Mouse (Mus musculus): ENCODE data around the gene Wfikkn1.
A peak's percentile ranks its signal among the peaks of the same experiment; 100 is the strongest.
"Not testable (repeated sequence)": the region's sequence is repeated elsewhere in the genome, so short reads cannot be mapped to it uniquely, and the experiment has no call there.

The Wfikkn1 gene

DNA sequence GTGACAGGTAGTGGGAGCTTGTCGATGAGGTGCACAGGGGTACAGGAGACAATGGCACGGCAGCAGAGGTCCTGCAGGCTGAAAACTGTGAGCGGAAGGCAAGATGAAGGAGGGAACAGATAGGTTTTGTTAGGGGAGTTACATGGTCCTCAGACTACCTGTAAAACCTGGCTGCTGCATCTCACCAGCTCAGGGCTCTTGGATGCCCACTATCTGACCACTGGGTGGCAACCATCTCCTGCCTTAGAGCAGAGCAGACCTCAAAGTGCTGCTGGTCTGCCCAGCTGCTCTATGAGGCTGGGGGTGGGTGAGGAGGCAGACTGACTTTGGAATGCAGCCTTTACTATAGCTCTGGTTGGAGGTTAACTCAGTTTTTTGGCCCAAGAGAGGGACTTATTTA, 3.2 kb upstream of the Wfikkn1 start:
- DNase-seq: no peak

DNA sequence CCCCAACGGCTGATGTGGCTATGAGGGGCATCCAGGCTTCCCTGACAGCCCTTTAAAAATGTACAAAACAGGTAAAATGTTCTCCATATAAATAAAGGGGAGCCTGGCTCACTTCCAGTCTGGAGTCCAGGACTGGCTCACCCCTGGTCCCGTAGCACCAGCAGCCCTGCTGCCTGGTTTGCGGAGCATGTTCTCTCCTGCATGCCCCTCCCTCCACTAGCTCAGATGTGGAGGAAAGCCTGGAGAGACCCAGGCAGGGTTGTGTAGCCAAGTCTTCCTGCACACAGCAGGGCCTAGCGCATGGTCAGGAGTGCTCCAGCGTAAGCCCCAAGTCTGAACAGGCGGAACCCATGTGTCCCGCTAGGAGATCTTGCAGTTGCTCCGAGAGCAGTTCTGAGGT, 2.6 kb upstream of the Wfikkn1 start:
- DNase-seq: no peak

DNA sequence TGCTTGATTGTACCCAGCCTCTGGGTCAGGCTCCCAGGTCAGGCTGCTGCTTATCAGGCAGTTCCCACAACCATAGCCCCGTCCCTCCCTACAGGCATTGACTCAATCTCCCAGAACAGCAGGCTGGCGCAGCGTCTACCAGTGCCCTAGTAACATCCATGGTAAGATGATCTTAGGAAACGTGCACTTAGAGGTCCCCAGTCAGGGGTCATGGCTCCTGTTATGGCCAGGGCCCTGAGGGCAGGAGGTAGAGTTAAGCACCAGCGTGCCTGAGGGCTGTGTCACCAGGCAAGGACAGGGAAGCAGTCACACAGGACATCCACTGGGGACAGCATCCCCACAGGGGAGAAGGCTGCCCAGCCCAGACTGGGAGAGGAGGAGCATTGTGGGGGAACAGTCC, 1.6 kb upstream of the Wfikkn1 start:
- DNase-seq: no peak

DNA sequence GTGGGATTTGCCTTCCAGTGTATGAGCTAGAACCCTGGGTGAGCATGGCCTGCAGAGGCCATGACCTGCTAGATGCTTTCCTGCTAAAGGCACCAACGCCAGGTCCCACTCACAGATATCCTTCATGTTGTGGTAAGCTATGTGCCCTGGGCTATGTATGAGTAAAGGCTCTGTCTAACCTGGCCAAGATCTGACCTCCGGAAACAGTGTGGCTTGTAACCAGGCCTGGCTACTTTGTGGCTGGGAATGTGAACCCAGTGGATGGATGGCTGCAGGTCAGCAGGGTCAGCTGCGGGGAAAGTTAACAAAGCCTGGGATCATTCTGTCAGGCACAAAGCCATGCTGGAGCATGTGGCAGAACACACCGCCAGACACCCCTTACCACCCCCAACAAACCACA, 1.0 kb upstream of the Wfikkn1 start:
- DNase-seq: no peak

DNA sequence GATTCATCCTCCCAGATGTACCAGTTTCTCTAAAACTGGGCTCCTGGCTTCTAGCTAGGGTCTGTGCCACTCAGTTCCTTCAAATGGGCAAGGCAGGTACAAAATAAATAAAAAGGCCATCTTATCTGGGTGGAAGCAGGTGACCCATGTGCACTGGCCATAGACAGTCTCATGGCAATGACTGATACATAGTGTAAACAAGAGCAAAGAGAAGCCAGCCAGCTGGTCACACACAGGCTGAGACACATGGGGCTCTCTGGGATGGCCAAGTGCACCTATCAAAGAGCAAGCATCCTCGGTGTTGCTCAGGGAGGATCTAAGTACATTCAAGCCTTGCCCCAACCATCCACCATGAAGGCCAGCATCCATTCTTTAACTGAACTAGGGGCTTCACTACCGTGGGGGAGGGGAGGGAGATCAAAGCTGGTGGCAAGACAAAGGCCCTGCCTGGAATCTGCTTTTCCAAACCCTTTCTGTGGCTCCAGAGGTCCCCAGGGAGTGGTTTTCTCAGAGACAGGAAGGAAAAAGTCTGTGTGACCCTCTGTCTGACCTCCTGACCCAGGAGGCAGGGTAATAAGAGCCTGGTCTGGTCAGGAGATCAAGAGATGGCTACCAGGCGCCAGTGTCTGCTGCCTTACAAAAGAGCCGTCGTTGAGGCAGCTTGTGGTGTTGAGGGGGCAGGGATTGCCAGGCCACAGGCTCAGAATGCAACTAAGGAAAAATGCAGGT, 419 bp upstream of the Wfikkn1 start:
- DNase-seq: no peak

DNA sequence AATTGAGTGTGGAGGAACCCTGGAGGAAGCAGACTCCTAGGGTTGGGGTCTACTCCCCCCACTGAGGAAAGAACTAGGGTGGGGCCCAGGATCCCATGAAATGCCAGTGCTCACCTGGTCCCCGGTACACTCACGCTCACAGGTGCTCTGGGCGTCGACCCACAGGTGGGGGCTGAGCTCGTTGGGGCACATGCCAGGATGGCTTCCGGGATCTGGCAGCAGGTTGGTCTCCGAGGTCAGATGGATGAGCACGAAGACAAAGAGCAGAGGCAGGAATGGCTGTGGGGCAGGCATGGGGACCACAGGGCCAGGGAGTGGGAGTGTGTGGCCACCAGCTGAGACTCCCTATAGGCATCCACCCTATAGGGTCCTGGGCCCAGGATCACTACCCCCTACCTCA, 908 bp downstream of the Wfikkn1 start:
- DNase-seq: no peak

DNA sequence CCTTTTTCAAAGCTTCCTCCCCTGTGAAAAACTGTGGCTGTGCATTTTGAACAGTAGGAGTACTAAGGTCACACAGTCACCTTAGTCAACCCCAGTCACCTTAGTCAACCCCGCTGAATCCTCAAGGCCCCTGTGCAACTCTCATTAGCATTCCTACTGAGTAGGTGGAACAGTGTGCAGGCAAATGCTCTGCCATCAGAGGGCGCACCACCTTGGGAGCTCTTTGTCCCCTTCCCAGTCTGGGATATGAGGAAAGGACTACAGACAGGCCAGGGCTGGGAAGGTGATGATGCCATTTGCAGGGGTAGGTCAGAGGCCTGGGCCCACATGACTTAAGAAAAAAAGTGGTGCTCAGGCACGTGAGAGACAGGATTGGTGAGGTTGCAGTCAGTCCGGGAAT, 1.4 kb downstream of the Wfikkn1 start:
- peak; percentile 35 for DNase-seq

DNA sequence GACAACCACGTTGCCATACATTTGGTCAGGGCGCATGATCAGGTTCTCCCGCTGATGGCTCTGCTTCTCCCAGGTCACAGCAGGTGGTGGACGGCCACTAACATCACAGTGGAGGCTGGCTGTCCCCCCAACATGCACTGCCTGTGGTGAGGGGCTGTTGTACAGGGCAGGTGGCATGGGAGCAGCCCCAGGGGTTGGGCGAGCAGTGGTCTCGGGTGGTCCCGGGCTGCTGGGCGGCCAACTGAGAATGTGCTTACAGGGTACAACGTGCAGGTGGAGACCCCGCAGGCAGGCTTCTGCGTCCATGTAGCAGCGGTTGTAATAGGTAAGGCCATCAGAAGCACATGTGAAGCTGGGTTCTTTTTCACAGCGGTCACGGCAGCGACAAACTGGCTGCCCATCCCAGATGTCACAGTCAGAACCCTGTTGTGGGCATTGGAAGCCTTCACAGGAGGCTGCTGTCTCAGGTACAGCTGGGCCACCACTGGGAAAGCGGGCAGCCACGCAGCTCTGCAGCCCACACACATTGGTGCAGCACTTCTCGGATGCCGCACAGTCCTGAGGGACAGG, 2.0 kb downstream of the Wfikkn1 start:
- no peak for DNase-seq

DNA sequence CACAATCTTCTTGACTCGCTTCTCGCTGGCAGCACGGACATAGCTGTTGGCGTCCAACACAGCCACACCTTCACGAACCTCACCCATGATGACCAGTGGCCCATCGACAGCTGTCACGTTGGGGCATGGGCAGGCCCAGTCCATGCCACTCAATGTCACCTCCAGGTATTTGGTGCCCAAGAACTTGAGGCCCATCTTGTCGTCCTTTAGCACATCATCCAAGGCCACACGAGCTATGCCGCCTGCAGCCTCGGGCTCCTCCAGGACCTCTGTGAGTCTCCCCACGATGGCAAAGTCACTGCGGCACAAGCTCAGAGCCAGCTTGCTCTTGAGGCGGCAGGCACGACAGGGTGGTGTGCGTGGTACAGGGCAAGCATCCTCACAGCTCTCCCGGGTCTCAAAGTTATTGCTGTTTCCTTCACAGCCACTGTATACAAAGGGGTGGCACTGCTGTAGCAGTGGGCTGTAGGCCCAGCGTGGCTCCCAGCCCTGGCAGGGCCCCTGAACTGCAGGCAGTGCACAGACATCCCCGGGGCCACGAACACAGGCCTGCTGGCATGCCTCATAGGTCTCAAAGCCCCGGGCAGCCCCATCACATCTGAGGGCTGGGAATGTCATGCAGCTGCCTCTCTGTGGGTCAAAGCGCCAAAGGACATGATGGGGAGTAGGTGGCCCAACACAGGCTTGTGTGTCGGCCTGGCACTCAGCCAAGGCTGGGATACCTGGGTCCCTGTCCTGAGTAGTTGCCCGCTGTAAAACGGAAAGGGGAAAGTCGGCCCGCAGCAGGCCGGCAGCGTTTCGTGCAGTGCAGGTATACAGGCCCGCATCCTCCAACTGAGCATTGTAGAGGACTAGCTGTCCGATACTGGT, 2.7 kb downstream of the Wfikkn1 start:
- no peak for DNase-seq

DNA sequence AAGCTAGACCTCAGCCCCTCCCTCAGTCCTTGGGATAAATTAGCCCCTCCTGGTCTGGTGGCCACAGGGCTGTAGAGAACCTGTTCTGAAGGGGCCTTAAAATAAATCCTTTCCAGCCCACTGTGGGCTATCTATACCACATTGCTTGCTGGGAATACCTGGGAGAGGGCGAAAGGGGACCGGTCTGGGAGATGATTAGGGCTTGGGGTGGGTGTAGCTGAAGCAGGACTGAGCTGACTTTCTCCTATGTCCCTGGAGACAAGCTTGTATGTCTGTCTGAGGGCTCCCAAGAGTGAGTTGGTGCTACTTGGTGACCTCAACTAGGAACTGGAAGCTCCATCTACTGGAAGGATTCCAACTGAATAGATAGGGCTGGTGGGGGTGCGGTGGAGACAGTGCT, 3.6 kb downstream of the Wfikkn1 start:
- no peak for DNase-seq

DNA sequence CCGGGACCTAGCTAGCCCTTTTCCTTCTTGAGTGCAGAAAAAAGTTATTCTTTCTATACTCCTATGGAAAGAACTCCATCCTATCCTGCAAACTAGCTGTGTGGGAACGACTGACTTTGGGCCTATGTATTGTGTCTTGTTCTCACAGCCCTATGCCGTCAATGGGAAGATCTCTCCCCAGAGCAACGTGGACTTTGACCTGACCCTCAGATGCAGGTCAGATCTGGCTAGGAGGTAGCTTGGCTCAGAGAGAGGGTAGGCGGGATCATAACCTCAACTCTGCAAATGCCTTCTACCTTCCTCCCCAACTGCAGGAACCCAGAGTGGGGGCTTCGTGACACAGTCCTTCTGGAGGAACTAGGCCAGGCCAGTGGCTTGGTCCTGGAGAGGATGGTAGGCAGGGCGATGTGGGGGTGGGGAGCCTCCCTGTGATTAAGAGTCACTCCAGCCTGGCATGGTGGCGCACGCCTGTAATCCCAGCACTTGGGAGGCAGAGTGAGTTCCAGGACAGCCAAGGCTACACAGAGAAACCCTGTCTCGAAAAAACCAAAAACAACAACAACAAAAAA, 4.2 kb downstream of the Wfikkn1 start:
- no peak for DNase-seq

DNA sequence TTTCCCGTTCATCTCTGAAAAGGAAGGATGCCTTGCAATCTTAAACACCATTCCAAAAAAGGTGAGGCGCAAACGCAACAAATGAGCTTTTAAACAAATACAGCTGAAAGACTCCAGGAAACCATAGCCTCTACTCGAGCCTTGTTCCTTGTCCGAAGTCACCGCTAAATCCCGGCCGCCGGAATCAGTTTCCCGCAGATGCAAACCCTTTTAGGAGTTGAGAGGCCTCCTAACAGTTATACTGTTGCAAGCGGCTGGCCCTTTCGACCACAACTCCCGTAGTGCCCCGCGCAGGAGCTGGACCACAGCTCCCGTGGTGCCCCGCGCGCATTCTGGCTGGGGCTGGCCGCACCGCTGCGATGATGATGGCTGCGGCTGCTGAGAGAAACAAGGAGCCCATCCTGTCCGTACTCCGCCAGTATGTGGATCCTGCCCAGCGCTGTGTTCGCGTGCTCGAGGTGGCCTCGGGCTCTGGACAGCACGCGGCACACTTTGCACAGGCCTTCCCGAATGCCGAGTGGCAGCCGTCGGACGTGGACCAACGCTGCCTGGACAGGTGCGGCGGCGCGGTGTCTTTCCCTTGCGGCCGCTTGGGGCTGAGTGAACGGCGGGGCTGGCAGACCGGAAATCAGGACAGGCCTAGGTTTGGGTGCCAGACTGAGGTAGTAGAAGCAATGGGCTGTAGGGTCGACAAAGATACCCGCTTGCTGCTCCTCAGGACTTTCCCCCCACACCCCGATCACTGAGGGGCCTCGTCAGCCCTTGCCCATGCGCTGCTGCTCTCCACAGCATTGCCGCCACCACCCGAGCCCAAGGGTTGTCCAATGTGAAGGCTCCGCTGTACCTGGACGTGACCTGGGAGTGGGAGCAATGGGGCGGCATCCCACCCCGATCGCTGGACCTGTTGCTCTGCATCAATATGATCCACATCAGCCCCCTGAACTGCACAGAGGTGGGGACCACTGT, 5.2 kb downstream of the Wfikkn1 start:
- DNase-seq: peak; percentile 88

DNA sequence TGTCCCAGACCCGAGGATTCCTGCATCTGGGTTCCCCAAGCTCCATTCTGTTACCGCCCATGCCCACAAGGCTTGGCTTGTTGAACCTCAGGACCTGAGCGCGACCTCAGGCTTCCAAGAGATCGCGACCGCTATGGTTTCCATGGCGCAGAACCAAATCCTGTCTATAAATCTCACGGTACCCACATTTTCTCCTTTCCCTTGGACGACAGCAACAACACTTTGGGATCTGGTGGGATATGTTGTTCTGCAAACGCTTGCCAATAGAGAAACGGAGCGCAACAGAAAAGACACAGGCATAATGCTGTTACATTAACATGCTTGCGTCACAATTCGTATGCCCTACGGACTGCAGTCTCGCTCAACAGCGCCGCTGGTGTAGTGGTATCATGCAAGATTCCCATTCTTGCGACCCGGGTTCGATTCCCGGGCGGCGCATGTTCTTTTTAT, 5.9 kb downstream of the Wfikkn1 start, which contains the start of gene Mettl26:
Gene Mettl26, plus strand, starts transcription at position 354 of the 450 bp plus-strand sequence.
- DNase-seq: peak; percentile 98

DNA sequence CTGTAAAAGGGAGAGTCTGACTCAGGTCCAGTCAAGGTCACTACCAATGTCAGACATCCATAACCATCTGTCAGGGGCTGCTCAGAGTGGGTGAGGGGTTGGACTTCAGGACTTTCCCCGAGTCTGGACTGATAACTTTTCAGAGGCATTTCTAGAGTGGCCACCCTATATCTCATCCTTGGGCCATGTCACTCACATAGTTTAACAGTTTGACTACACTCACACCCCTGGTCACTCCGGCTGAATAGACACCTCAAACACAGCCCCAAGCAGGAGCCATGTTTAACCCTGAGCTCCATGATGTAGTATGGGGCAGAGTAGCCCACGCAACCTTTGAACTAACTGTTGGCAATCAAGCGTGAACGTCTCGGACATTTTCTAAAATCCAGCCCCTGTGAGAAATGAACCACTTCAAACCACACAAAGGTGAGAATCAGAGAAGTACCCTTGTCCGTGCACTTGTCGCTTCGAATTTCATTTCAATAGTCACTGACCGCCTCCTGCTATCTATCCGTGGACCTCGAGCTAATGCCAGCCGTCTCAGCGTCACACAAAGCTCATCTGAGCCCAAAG, 6.4 kb downstream of the Wfikkn1 start:
- DNase-seq: no peak

DNA sequence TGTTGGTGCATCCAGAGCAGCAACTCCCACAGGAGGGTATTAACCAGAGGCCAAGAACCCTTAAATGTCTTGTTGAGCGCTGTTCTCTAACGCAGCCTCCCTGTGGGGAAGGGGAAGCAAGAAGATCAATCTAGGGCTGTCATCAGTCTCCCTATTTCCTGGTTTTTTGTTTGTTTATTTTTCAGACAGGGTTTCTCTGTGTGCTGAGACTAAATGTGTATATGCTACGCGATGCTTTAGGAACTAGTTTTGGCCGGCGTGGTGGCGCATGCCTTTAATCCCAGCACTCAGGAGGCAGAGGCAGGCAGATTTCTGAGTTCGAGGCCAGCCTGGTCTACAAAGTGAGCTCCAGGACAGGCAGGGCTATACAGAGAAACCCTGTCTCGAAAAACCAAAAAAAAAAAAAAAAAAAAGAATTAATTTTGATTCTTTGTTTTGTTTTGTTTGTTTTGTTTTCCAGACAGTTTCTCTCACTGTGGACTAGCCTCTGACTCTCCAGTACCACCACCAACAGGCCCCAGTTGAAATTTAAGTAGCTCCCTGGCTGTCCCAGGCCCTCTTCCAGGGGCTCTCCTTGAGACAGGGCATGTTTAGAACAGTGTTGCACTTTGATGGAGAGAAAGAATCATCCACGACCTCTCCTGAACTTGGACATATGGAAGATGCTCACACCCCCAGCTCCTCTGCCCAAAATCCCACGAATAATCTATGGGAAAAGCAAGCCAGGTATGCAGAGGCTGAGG, 7.1 kb downstream of the Wfikkn1 start:
- no peak for DNase-seq

DNA sequence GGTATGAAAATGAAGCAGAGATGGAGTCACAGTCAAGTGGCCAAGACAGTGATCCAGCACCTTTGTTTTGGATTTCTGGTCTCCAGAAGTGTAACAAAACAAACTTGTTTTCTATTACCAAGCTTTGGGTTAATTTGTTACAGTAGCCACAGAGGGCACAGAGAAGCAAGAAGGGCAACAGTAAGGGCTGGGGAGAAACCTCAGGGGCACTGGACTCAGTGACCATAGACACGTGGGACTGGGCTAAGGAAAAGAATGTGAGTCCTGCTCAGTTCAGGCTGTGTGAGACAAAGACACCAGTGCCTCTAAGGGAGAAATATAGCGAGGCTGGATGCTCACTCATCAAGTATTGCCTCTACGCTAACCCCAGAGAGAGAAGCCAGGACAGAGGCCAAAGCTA, 8.0 kb downstream of the Wfikkn1 start:
- no peak for DNase-seq

DNA sequence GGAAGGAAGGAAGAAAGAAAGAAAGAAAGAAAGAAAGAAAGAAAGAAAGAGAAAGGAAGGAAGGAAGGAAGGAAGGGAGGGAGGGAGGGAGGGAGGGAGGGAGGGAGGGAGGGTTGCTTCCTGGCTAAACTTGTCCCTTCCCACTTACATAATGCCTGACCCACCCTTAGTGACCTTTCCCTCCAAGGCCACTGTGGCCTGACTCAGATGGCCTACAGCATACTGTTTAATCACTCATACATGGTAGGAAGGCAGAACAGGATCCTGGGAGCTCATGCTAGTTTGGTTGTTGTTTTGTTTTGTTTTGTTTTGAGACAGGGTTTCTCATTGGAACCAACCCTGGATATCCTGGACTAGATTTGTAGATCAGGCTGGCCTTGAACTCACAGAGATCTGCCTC, 9.1 kb downstream of the Wfikkn1 start:
- DNase-seq: not testable (repeated sequence)

DNA sequence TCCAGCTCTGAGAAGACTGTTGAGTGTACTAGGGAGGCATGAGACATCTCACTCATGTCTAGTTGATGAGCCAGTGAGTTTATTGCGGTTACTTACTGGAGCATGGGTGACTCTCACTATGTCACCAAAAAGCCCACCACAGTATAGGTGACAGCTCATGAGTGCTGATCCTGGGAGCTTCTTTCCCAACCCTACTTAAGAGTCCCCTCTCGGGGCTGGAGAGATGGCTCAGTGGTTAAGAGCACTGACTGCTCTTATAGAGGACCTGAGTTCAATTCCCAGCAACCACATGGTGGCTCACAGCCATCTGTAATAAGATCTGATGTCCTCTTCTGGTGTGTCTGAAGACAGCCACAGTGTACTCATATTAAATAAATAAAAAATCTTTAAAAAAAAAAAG, 10.7 kb downstream of the Wfikkn1 start:
- no peak for DNase-seq

DNA sequence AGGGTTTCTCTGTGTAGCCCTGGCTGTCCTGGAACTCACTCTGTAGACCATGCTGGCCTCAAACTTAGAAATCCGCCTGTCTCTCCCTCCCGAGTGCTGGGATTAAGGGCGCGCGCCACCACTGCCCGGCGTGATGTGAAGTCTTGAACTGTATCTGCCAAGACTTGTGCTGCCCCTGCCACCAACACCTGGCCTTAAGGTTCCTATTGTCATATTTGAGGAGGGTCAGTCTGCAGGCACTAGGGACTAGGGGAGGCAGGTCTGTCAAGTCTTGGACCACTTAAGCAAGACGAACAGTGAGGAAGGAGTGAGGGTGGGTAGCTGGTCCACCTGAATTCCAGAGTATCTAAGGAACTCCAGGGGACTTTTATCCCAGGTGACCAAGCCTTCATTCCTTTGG, 11.2 kb downstream of the Wfikkn1 start:
- DNase-seq: no peak

DNA sequence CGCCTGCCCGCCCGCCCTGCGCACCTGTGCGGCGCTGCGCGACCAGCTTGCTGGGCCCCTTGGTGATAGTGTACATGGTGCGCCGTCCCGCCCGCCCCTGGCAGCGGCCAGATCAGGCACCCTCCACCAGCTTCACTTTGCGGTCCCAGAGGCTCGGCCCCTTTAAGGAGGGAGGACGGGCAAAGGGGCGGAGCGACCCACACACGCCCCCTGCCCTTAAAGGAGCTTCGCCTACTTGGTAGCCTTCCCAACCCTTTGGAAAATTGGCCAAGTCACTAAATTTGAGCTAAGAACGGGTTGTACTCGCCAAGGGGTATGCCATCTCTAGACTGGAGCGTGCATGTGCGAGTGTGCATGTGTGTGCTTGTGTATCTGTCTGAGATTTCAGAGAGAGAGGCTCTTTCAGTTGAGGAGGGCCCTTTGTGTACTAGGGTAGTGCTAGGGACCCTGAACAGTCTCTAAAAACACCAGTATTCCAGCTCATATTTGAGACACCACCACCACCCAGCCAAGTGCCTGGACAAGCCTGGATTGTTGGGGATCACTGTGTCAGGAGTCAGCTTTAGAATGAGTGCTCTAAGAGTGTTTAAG, 12.0 kb downstream of the Wfikkn1 start, which contains the start of gene Mcrip2:
Gene Mcrip2, minus strand, starts transcription at position 164 of the 591 bp plus-strand sequence.
- peak; percentile 83 for DNase-seq

Measured in lung, postnatal 14 days (tissue).